Mouse (Mus musculus): ENCODE data around the gene Myadm.

GRCm38 (mm10) chr7:3317704-3318103 is 28.8 kb downstream of the Myadm start:
- TF ChIP-seq POLR2AphosphoS2 (IDR thresholded peaks at IDR 0.05; ENCODE audit: low read depth, low read length) (no peak), CTCF (conservative IDR thresholded peaks at IDR 0.05 in 1 of 2, IDR thresholded peaks at IDR 0.05 in 1 of 2; ENCODE audit: low read depth in 2 of 2, low read length in 2 of 2) (no peak), POLR2A (IDR thresholded peaks at IDR 0.05; ENCODE audit: low read depth, low read length) (no peak), MAFK (IDR thresholded peaks at IDR 0.05; ENCODE audit: insufficient replicate concordance, low read length) (no peak), NELFE (IDR thresholded peaks at IDR 0.05; ENCODE audit: low read depth, low read length) (no peak), TCF12 (IDR thresholded peaks at IDR 0.05; ENCODE audit: low read depth, low read length) (no peak), NRF1 (IDR thresholded peaks at IDR 0.05; ENCODE audit: low read depth, low read length) (no peak), ZC3H11A (IDR thresholded peaks at IDR 0.05; ENCODE audit: low read depth, low read length) (no peak), PAX5 (IDR thresholded peaks at IDR 0.05; ENCODE audit: low read length) (no peak), GABPA (IDR thresholded peaks at IDR 0.05; ENCODE audit: insufficient replicate concordance, low read depth, low read length) (no peak)
